Mouse (Mus musculus) gastrocnemius, adult 8-10 months (tissue): ENCODE data around the gene Olfr1251. TPM values are rescaled to one million over a fixed set of nuclear protein-coding genes. Genes with fewer than 3 reads are reported as not detected.
"Not testable (repeated sequence)": the region's sequence is repeated elsewhere in the genome, so short reads cannot be mapped to it uniquely, and the experiment has no call there.

ENCODE experiments used
- DNase-seq, 2 experiments: peaks; one replicate each; pipeline ENCODE4 v3.0.0; 2022; ENCODE audit warnings: low spot score in 2 of 2
- total RNA-seq, 4 experiments: library from RNA; stranded (reverse); gene quantifications; 2 replicates each; pipeline ENCODE4 v1.2.4; 2022

Gene Olfr1251
- not detected for total RNA-seq

GRCm38 (mm10) chr2:89671836-89672235 lies at the start of gene Olfr1251:
Gene Olfr1251, minus strand, starts transcription at chr2:89671936.
- DNase-seq = no peak

GRCm38 (mm10) chr2:89691980-89692379 lies 20.2 kb upstream of the Olfr1251 start:
- no peak for DNase-seq

- DNase-seq = no peak
These were observed 10.4 kb downstream of the Olfr1251 start, which contains the start of gene Olfr1250 for GRCm38 (mm10) chr2:89661367-89661766. Gene Olfr1250, minus strand, starts transcription at chr2:89661467.

GRCm38 (mm10) chr2:89634883-89635282 lies 36.9 kb downstream of the Olfr1251 start, which contains the start of gene Olfr1249:
Gene Olfr1249, minus strand, starts transcription at chr2:89634983.
- no peak for DNase-seq

GRCm38 (mm10) chr2:89618145-89618544 lies 53.6 kb downstream of the Olfr1251 start, which contains the start of gene Olfr1248:
Gene Olfr1248, minus strand, starts transcription at chr2:89618245.
- not testable (repeated sequence) for DNase-seq

Other genes with a start within 250 kb of the Olfr1251 start
- gene Olfr1240, start 228.9 kb downstream of the Olfr1251 start, total RNA-seq = not detected
- not detected for gene Olfr1241, start 184.8 kb downstream of the Olfr1251 start, total RNA-seq
- gene Olfr1242, start 173.6 kb downstream of the Olfr1251 start, total RNA-seq = not detected
- gene Olfr1243, start 140.4 kb downstream of the Olfr1251 start, total RNA-seq = not detected
- not detected for gene Olfr1245, start 93.5 kb downstream of the Olfr1251 start, total RNA-seq
- not detected for gene Olfr1246, start 78.8 kb downstream of the Olfr1251 start, total RNA-seq
- gene Olfr1247, start 57.8 kb downstream of the Olfr1251 start, total RNA-seq = under 1 TPM in 1 of 4 experiments, not detected in 3; 0.10 TPM
- not detected for gene Olfr1248, start 53.7 kb downstream of the Olfr1251 start, total RNA-seq
- not detected for gene Olfr1249, start 37.0 kb downstream of the Olfr1251 start, total RNA-seq
- not detected for gene Olfr1250, start 10.5 kb downstream of the Olfr1251 start, total RNA-seq
- not detected for gene Olfr1252, start 53.1 kb upstream of the Olfr1251 start, total RNA-seq
- gene Olfr1253, start 85.2 kb upstream of the Olfr1251 start, total RNA-seq = not detected
- not detected for gene Olfr1254, start 121.7 kb upstream of the Olfr1251 start, total RNA-seq
- gene Olfr1255, start 140.1 kb upstream of the Olfr1251 start, total RNA-seq = not detected
- gene Olfr1256, start 169.6 kb upstream of the Olfr1251 start, total RNA-seq = not detected
- not detected for gene Olfr48, start 176.3 kb upstream of the Olfr1251 start, total RNA-seq
- gene Olfr1257, start 206.5 kb upstream of the Olfr1251 start, total RNA-seq = not detected